Mouse (Mus musculus): ENCODE measurements around the gene Gm17490. TPM values are rescaled to one million over a fixed set of nuclear protein-coding genes. Genes with fewer than 3 reads are reported as not detected.

The Gm17490 gene
- polyA plus RNA-seq, 1 experiment, result not detected

DNA sequence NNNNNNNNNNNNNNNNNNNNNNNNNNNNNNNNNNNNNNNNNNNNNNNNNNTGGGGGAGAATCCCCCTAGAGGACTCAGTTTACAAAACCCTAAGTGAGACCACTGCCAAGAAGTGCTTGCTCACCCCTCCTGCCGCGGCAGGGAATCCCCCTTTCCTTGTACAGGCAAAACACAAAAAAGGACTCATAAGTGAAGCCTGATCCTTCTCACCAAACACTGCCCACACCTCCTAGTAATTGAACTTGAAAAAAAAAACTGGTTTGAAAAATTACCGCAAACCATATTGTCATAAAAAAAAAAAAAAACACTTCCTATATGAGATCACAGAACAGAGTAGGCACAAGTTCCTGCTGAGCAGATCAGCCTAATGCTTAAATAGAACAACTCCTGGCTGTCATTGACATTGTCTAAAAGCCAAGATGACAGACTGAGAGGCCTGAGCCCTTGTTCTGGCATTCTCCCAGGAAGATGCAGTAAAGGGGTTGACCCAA is 16.4 kb upstream of the Gm17490 start, which contains the start of gene Il2ra:
Il2ra (plus strand) TSS at position 357 of the 491 bp plus-strand sequence.
- Histone ChIP-seq H3K9me3 (replicated peaks; ENCODE audit: control insufficient read depth, insufficient read depth, low read length, poor library complexity, severe bottlenecking) (no peaks in the 10 kb centered on the region), H3K36me3 (ENCODE audit: control insufficient read depth, insufficient read depth, low read length, poor library complexity, severe bottlenecking) (no peaks in the 10 kb centered on the region), H3K27ac (ENCODE audit: insufficient read depth, low read length) (no peak within 1 kb of the TSS), H3K9ac (ENCODE audit: low read depth, poor library complexity, severe bottlenecking) (no peak within 1 kb of the TSS), H3K4me1 (ENCODE audit: control insufficient read depth, insufficient read depth, low read length) (no peaks in the 10 kb centered on the region), H3K4me3 (ENCODE audit: low read depth, low read length) (no peak within 1 kb of the TSS), H3K27me3 (ENCODE audit: control insufficient read depth, insufficient read depth, low read length, poor library complexity, severe bottlenecking) (no peaks in the 10 kb centered on the region)
- TF ChIP-seq EP300 (IDR thresholded peaks at IDR 0.05; ENCODE audit: insufficient read depth, low read depth, low read length) (no peak), POLR2A (IDR thresholded peaks at IDR 0.05; ENCODE audit: insufficient read depth, low read length) (no peak), CTCF (IDR thresholded peaks at IDR 0.05; ENCODE audit: low read depth, low read length) (no peak)

DNA sequence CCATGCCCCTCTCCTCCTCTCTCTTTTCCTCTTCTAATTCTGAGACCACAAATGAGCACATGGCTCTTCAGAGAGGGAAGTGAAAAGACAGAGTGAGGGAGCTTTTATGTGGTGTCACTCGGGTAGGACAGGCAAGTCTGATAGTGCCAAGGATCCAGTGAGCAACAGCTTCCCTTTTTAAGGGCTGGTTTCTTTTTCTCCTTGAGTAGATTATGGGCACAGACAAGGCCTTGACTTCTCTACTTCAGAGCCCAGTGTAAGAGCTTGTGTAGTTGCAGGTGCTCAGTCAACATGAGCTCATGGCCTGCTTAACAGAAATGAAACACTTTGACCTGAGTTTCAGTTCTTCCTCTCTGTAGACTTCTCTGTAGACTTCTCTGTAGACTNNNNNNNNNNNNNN is 11.1 kb upstream of the Gm17490 start:
- Histone ChIP-seq H3K9ac (ENCODE audit: low read depth, poor library complexity, severe bottlenecking) (no peak overlapping the region), H3K27ac (ENCODE audit: insufficient read depth, low read length) (no peak overlapping the region), H3K4me1 (ENCODE audit: control insufficient read depth, insufficient read depth, low read length) (no peaks in the 10 kb centered on the region), H3K9me3 (replicated peaks; ENCODE audit: control insufficient read depth, insufficient read depth, low read length, poor library complexity, severe bottlenecking) (no peaks in the 10 kb centered on the region), H3K36me3 (ENCODE audit: control insufficient read depth, insufficient read depth, low read length, poor library complexity, severe bottlenecking) (no peaks in the 10 kb centered on the region), H3K27me3 (ENCODE audit: control insufficient read depth, insufficient read depth, low read length, poor library complexity, severe bottlenecking) (no peaks in the 10 kb centered on the region), H3K4me3 (ENCODE audit: low read depth, low read length) (no peak overlapping the region)
- no peak for TF ChIP-seq CTCF (IDR thresholded peaks at IDR 0.05; ENCODE audit: low read depth, low read length)

DNA sequence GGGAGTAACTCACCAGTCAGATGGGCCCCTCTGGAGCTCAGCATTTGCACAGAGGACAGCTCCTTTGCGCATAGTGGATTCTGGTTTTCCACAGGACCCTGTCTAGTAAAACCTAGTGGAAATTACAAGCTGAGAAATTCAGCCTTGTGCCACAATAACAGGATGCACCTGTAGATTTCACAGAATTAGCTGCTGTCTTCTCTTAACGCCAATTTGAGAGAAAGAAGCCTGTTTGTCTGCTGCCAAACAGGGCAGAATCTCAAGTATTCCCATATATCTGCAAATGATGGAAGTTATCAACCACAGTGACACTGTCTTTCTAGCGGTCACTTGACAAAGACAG is 10.0 kb upstream of the Gm17490 start:
- no peaks in the 10 kb centered on the region for H3K36me3 ChIP-seq (ENCODE audit: control insufficient read depth, insufficient read depth, low read length, poor library complexity, severe bottlenecking)
- TF ChIP-seq CTCF (IDR thresholded peaks at IDR 0.05; ENCODE audit: low read depth, low read length) (no peak), POLR2A (IDR thresholded peaks at IDR 0.05; ENCODE audit: insufficient read depth, low read length) (no peak), EP300 (IDR thresholded peaks at IDR 0.05; ENCODE audit: insufficient read depth, low read depth, low read length) (no peak)
- H3K9me3 ChIP-seq (replicated peaks; ENCODE audit: control insufficient read depth, insufficient read depth, low read length, poor library complexity, severe bottlenecking), result no peaks in the 10 kb centered on the region
- H3K9ac ChIP-seq (ENCODE audit: low read depth, poor library complexity, severe bottlenecking), result no peak overlapping the region
- H3K4me3 ChIP-seq (ENCODE audit: low read depth, low read length), result no peak overlapping the region
- H3K27ac ChIP-seq (ENCODE audit: insufficient read depth, low read length), result no peak overlapping the region
- H3K27me3 ChIP-seq (ENCODE audit: control insufficient read depth, insufficient read depth, low read length, poor library complexity, severe bottlenecking), result no peaks in the 10 kb centered on the region
- no peaks in the 10 kb centered on the region for H3K4me1 ChIP-seq (ENCODE audit: control insufficient read depth, insufficient read depth, low read length)

GRCm38 (mm10) chr2:11635471-11636137 is 9.5 kb upstream of the Gm17490 start:
- Histone ChIP-seq H3K9me3 (replicated peaks; ENCODE audit: control insufficient read depth, insufficient read depth, low read length, poor library complexity, severe bottlenecking) (no peaks in the 10 kb centered on the region), H3K27ac (ENCODE audit: insufficient read depth, low read length) (no peak overlapping the region), H3K9ac (ENCODE audit: low read depth, poor library complexity, severe bottlenecking) (no peak overlapping the region), H3K36me3 (ENCODE audit: control insufficient read depth, insufficient read depth, low read length, poor library complexity, severe bottlenecking) (no peaks in the 10 kb centered on the region), H3K4me1 (ENCODE audit: control insufficient read depth, insufficient read depth, low read length) (no peaks in the 10 kb centered on the region), H3K4me3 (ENCODE audit: low read depth, low read length) (no peak overlapping the region), H3K27me3 (ENCODE audit: control insufficient read depth, insufficient read depth, low read length, poor library complexity, severe bottlenecking) (no peaks in the 10 kb centered on the region)
- TF ChIP-seq CTCF (IDR thresholded peaks at IDR 0.05; ENCODE audit: low read depth, low read length) (no peak), EP300 (IDR thresholded peaks at IDR 0.05; ENCODE audit: insufficient read depth, low read depth, low read length) (no peak), POLR2A (IDR thresholded peaks at IDR 0.05; ENCODE audit: insufficient read depth, low read length) (no peak)

DNA sequence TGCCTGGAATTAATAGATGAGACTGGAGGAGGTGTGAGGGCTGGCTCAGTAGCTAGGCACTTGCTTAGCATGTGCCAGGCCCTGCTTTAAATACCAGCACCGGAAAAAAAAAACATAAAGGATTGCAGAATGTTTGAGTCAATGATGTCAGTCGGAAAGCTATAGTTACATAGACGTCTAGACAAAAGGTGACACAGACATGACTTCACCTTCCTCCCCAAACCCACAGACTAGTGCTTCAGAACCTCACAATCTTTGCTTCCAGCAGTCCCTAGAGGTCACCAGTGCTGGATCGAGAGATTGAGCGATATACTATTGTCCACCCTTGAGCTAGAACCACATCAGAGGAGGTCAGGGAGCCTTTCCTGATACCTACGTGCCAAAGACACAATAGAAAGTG is 9.0 kb upstream of the Gm17490 start:
- H3K9ac ChIP-seq (ENCODE audit: low read depth, poor library complexity, severe bottlenecking), result no peak overlapping the region
- H3K36me3 ChIP-seq (ENCODE audit: control insufficient read depth, insufficient read depth, low read length, poor library complexity, severe bottlenecking), result no peaks in the 10 kb centered on the region
- no peak overlapping the region for H3K4me3 ChIP-seq (ENCODE audit: low read depth, low read length)
- TF ChIP-seq POLR2A (IDR thresholded peaks at IDR 0.05; ENCODE audit: insufficient read depth, low read length) (no peak), EP300 (IDR thresholded peaks at IDR 0.05; ENCODE audit: insufficient read depth, low read depth, low read length) (no peak), CTCF (IDR thresholded peaks at IDR 0.05; ENCODE audit: low read depth, low read length) (no peak)
- H3K9me3 ChIP-seq (replicated peaks; ENCODE audit: control insufficient read depth, insufficient read depth, low read length, poor library complexity, severe bottlenecking), result no peaks in the 10 kb centered on the region
- H3K27me3 ChIP-seq (ENCODE audit: control insufficient read depth, insufficient read depth, low read length, poor library complexity, severe bottlenecking), result no peaks in the 10 kb centered on the region
- H3K4me1 ChIP-seq (ENCODE audit: control insufficient read depth, insufficient read depth, low read length), result no peaks in the 10 kb centered on the region
- no peak overlapping the region for H3K27ac ChIP-seq (ENCODE audit: insufficient read depth, low read length)

DNA sequence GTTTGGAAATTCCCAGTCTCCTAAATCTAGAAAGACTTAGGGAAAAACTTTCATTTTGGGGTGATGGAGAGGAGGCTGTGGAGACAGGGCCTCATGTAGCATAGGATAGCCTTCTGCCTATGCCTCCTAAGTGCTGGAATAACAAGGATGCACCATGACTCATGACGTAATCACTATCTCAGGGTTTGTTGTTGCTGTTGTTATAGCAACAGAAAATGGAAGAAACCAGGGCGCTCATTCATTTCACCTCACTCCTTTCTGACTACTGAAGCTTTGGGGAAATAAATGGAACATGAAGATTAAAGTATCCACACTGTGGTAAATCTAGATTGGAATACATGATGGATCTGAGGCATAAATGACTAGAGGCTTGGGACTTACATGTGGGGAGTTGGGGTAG is 2.3 kb downstream of the Gm17490 start:
- H3K27ac ChIP-seq (ENCODE audit: insufficient read depth, low read length), result no peak overlapping the region
- H3K36me3 ChIP-seq (ENCODE audit: control insufficient read depth, insufficient read depth, low read length, poor library complexity, severe bottlenecking), result no peaks in the 10 kb centered on the region
- no peak overlapping the region for H3K9ac ChIP-seq (ENCODE audit: low read depth, poor library complexity, severe bottlenecking)
- peaks cover 2% of the 10 kb centered on the region for H3K4me1 ChIP-seq (ENCODE audit: control insufficient read depth, insufficient read depth, low read length)
- no peaks in the 10 kb centered on the region for H3K27me3 ChIP-seq (ENCODE audit: control insufficient read depth, insufficient read depth, low read length, poor library complexity, severe bottlenecking)
- TF ChIP-seq EP300 (IDR thresholded peaks at IDR 0.05; ENCODE audit: insufficient read depth, low read depth, low read length) (no peak), POLR2A (IDR thresholded peaks at IDR 0.05; ENCODE audit: insufficient read depth, low read length) (no peak), CTCF (IDR thresholded peaks at IDR 0.05; ENCODE audit: low read depth, low read length) (no peak)
- no peaks in the 10 kb centered on the region for H3K9me3 ChIP-seq (replicated peaks; ENCODE audit: control insufficient read depth, insufficient read depth, low read length, poor library complexity, severe bottlenecking)
- no peak overlapping the region for H3K4me3 ChIP-seq (ENCODE audit: low read depth, low read length)
